Mouse (Mus musculus) brown adipose tissue, adult 24 weeks (tissue): ENCODE results near the gene Ankrd24. TPM values are rescaled to one million over a fixed set of nuclear protein-coding genes. Genes with fewer than 3 reads are reported as not detected.
A peak's percentile ranks its signal among the peaks of the same experiment; 100 is the strongest.

Experiments
- H3K27ac ChIP-seq: fragments of 200-500 bp; replicated peaks from 2 replicates; pipeline ENCODE4 v1.5.1; 2012; ENCODE audit warnings: low read depth, mild to moderate bottlenecking, low read length
- H3K4me1 ChIP-seq: fragments of 200-500 bp; 2 replicates; pipeline ENCODE4 v1.6.1; 2012; ENCODE audit warnings: low read length, mixed read lengths; ENCODE audit not compliant: control insufficient read depth, insufficient read depth, insufficient read length
- H3K4me3 ChIP-seq: fragments of 200-500 bp; 2 replicates; pipeline ENCODE4 v1.5.1; 2012; ENCODE audit warnings: low read depth, mild to moderate bottlenecking, low read length, moderate library complexity; ENCODE audit not compliant: insufficient read depth
- polyA plus RNA-seq: library from polyadenylated mRNA; stranded (reverse); fragments of >200 nt; gene quantifications from 2 replicates; pipeline ENCODE4 v1.2.4, GENCODE M21; 2012; ENCODE audit not compliant: missing spikeins, insufficient read depth, insufficient read length

The Ankrd24 gene
- polyA plus RNA-seq, 1 experiment: 12.9 TPM

DNA sequence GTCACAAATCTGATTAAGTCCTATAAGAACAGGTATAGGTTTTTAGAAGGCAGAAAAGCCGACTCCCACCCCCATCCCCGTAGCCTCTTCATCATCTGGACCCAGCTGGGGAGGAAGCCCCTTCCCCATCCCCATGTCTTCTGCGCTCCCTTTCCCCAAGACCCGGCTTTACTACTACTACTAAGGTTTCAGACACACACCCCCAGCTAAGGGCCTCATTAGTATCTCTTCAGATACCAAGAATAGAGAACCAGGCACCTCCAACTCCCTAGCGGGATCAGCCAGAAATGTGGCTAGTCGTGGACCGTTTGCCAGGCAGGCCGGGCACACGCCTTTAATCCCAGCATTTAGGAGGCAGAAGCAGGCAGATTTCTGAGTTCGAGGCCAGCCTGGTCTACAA, 28.2 kb upstream of the Ankrd24 start:
- no peak overlapping the region for H3K4me3 ChIP-seq
- H3K27ac ChIP-seq: no peak overlapping the region
- peaks cover 5% of the 10 kb centered on the region for H3K4me1 ChIP-seq

- Histone ChIP-seq H3K27ac (peak within 1 kb of the TSS; percentile 36; the same call in 1 of the 2 replicates), H3K4me3 (peak within 1 kb of the TSS; percentile 55), H3K4me1 (peaks cover 5% of the 10 kb centered on the region)
These were observed 27.6 kb upstream of the Ankrd24 start, which contains the start of gene Tle6 for GRCm38 (mm10) chr10:81600738-81601203. Tle6 (minus strand) TSS chr10:81601073.

DNA sequence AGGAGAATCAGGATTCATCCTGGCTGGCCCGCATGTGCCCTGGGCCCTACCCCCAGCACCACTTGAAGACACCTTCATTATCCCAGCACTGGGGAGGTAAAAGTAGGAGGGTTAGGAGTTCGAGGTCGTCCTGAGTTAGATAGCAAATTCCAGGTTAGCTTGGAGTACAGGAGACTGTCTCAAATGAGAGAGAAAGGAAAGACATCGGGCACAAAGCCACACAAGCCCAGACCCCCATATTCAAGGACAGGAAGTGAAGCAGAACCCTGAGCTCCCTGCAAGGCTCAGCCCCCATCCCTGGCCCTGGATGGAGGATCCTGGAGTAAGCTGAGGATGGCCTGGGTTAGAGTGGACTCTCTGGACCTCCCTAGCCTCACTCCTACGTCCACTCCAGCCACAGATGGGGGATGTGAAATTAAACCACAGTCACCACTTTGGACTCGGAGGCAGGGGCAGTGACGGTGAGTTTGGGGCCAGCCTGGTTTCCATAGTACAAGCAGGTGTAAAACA, 26.9 kb upstream of the Ankrd24 start:
- Histone ChIP-seq H3K4me3 (peak overlapping the region; percentile 55), H3K4me1 (peaks cover 4% of the 10 kb centered on the region; the same call in 1 of the 2 replicates), H3K27ac (peak overlapping the region; percentile 36; the same call in 1 of the 2 replicates)

- H3K27ac ChIP-seq: no peak overlapping the region
- no peak overlapping the region for H3K4me3 ChIP-seq
- peaks cover 7% of the 10 kb centered on the region; the same call in 1 of the 2 replicates for H3K4me1 ChIP-seq
These were observed 25.6 kb upstream of the Ankrd24 start for GRCm38 (mm10) chr10:81602741-81603151.

- H3K4me1 ChIP-seq: peaks cover 7% of the 10 kb centered on the region; the same call in 1 of the 2 replicates
- no peak overlapping the region for H3K27ac ChIP-seq
- no peak overlapping the region for H3K4me3 ChIP-seq
These were observed 24.0 kb upstream of the Ankrd24 start for GRCm38 (mm10) chr10:81604019-81604967.

GRCm38 (mm10) chr10:81604968-81605665, 23.2 kb upstream of the Ankrd24 start:
- Histone ChIP-seq H3K4me1 (peaks cover 7% of the 10 kb centered on the region; the same call in 1 of the 2 replicates), H3K27ac (peak overlapping the region; percentile 25; the same call in 1 of the 2 replicates)

GRCm38 (mm10) chr10:81605666-81605973, 22.7 kb upstream of the Ankrd24 start:
- H3K4me1 ChIP-seq: peaks cover 7% of the 10 kb centered on the region; the same call in 1 of the 2 replicates
- peak overlapping the region; percentile 69 for H3K27ac ChIP-seq
- peak overlapping the region; percentile 59 for H3K4me3 ChIP-seq

More at GRCm38 (mm10) chr10:81604968-81605665, 23.2 kb upstream of the Ankrd24 start:
- H3K4me3 ChIP-seq: peak overlapping the region; percentile 59

- H3K27ac ChIP-seq: peak within 1 kb of the TSS; percentile 96
- peak within 1 kb of the TSS; percentile 74 for H3K4me3 ChIP-seq
- H3K4me1 ChIP-seq: peaks cover 7% of the 10 kb centered on the region; the same call in 1 of the 2 replicates
These were observed 22.2 kb upstream of the Ankrd24 start, which contains the start of gene BC025920 for GRCm38 (mm10) chr10:81605974-81606751. BC025920 (plus strand) TSS chr10:81606270.

DNA sequence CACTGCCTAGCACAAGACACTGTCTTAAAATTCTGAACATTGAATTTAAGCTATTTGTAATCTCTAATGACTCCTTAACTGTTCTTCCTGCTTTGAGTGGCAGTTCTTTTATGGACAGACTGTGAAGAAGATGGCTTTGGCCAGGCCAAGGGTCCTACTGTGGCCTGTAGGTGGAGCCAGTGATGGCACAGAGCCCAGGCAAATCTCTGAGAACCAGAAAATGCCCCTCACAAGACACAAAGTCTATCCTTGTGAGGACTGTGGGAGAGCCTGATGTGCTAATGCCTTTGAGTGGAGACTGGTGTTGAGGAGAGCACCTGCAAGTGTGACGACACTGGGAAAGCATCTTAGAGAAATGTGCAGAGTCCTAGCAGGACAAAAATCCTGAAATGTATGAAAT, 20.0 kb upstream of the Ankrd24 start:
- no peak overlapping the region for H3K27ac ChIP-seq
- 0 out of 2 replicates have a peak, but pooled peaks cover 5% of the 10 kb centered on the region for H3K4me1 ChIP-seq
- no peak overlapping the region for H3K4me3 ChIP-seq

DNA sequence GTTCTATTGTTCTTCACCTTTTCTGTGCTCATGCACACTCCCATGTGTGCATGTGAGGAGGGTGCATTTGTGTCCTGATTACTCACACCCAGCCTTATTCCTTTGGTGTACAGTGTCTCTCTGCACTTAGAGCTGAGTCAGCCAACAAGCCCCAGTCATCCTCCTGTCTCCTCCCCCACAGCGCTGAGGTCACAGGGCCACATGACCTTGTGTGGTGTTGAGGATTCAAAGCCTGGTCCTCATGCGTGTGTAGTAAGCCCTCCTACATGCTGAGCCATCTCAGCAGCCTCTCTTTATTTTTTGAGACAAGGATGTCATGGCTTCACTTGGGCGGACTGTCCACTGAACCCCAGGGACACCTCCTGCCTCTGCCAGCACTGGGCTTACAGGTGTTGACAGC, 15.6 kb upstream of the Ankrd24 start:
- no peak overlapping the region for H3K27ac ChIP-seq
- H3K4me1 ChIP-seq: no peaks in the 10 kb centered on the region
- H3K4me3 ChIP-seq: no peak overlapping the region

- Histone ChIP-seq H3K27ac (no peak overlapping the region), H3K4me3 (no peak overlapping the region), H3K4me1 (no peaks in the 10 kb centered on the region)
These were observed 12.9 kb upstream of the Ankrd24 start for GRCm38 (mm10) chr10:81615486-81615885.

GRCm38 (mm10) chr10:81619976-81620375, 8.4 kb upstream of the Ankrd24 start:
- H3K4me3 ChIP-seq: no peak overlapping the region
- H3K27ac ChIP-seq: no peak overlapping the region
- H3K4me1 ChIP-seq: no peaks in the 10 kb centered on the region

DNA sequence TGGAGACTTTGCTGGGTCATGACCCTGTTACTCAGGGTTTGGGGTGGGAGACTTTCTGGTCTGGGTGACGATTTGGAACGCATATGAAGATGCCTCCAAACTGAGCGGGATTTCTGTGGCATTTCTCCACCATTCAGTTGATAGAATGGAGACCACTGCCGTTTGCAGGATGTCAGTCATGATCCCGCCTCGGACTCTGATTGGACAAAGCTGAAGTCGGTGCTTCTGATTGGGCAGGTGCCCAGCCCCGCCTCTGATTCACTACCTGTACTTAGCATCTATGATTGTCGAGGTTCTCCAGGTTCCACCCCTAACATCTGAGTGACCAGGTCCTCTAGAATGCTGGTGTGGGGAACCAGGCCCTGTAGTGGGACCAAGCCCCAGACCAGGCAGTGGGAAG, 7.6 kb upstream of the Ankrd24 start:
- Histone ChIP-seq H3K27ac (no peak overlapping the region), H3K4me3 (no peak overlapping the region)

DNA sequence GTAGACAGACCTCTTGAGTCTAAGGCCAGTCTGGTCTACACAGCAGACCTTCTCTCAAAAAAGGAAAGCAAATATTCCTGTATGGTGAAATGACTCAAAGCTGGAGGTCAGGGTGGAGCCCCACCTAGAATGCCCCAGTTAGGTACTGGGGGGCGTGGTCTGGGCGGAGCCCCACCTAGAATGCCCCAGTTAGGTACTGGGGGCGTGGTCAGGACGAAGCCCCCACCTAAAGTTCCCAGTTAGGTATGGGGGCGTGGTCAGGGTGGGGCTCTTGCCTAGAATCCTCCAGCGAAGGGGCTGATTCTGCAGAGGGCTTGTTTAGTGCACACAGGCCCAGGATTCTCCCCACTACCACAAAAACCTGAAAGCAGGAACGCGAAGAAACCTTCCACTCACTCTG, 4.9 kb upstream of the Ankrd24 start:
- H3K27ac ChIP-seq: no peak overlapping the region
- H3K4me1 ChIP-seq: peaks cover 7% of the 10 kb centered on the region
- H3K4me3 ChIP-seq: no peak overlapping the region

More for the DNA sequence above, 7.6 kb upstream of the Ankrd24 start:
- no peaks in the 10 kb centered on the region for H3K4me1 ChIP-seq
